Mouse (Mus musculus) hindbrain, embryonic 14.5 days (tissue): Measurements from ENCODE around the gene S100g. TPM values are rescaled to one million over a fixed set of nuclear protein-coding genes. Genes with fewer than 3 reads are reported as not detected.
A peak's percentile ranks its signal among the peaks of the same experiment; 100 is the strongest.

Experiments used
- ATAC-seq: fragments of 200-750 bp; cut with Nextera tagmentation; 2 replicates; pipeline ENCODE4 v1.8.0; 2017; ENCODE audit warnings: moderate number of reproducible peaks, mild to moderate bottlenecking, moderate TSS enrichment, moderate library complexity; ENCODE audit not compliant: low FRiP score
- DNase-seq: peaks from one replicate; pipeline ENCODE4 v3.0.0-alpha.2; 2015; ENCODE audit warnings: low spot score
- H3K27ac ChIP-seq: fragments of 300-500 bp; sonication (generic); 2 replicates; pipeline ENCODE4 v1.5.1; 2014; ENCODE audit warnings: mild to moderate bottlenecking, moderate library complexity
- H3K27me3 ChIP-seq: fragments of 300-500 bp; sonication (generic); 2 replicates; pipeline ENCODE4 v1.6.1; 2014; ENCODE audit warnings: mild to moderate bottlenecking, low read length, mixed read lengths; ENCODE audit not compliant: control insufficient read depth, insufficient read depth
- H3K36me3 ChIP-seq: fragments of 300-500 bp; sonication (generic); replicated peaks from 2 replicates; pipeline ENCODE4 v1.6.1; 2014; ENCODE audit not compliant: control insufficient read depth, insufficient read depth
- H3K4me1 ChIP-seq: fragments of 300-500 bp; sonication (generic); replicated peaks from 2 replicates; pipeline ENCODE4 v1.6.1; 2014; ENCODE audit warnings: antibody characterized with exemption, low read length, mixed read lengths; ENCODE audit not compliant: control insufficient read depth, insufficient read depth
- H3K4me2 ChIP-seq: fragments of 300-500 bp; sonication (generic); replicated peaks from 2 replicates; pipeline ENCODE4 v1.6.1; 2014; ENCODE audit warnings: mild to moderate bottlenecking, moderate library complexity
- H3K4me3 ChIP-seq: fragments of 300-500 bp; sonication (generic); replicated peaks from 2 replicates; pipeline ENCODE4 v1.5.1; 2014; ENCODE audit warnings: mild to moderate bottlenecking, low read length
- H3K9ac ChIP-seq: fragments of 300-500 bp; sonication (generic); 2 replicates; pipeline ENCODE4 v1.6.1; 2014
- H3K9me3 ChIP-seq: fragments of 300-500 bp; sonication (generic); 2 replicates; pipeline ENCODE4 v1.6.1; 2016; ENCODE audit warnings: low read length; ENCODE audit not compliant: control insufficient read depth
- WGBS: fragments of 180-500 bp; shearing (Covaris S2); extraction: QIAGEN DNeasy Blood & Tissue Kit; methylation state at CpG from one replicate; pipeline ENCODE4 v1.1.7; 2014; 5-methylcytosine and 5-hydroxymethylcytosine counted together
- polyA plus RNA-seq: library from polyadenylated mRNA; unstranded; fragments of >200 nt; fragmentation: Nextera tagmentation; extraction: Ambion mirVana; gene quantifications from 2 replicates; pipeline ENCODE4 v1.2.1, GENCODE M21; 2014

S100g gene
- polyA plus RNA-seq, 1 experiment from 2014 or later = 1.4 TPM

- 85% methylated on average over 1 of the region's 1 CpGs for WGBS
- Histone ChIP-seq H3K9ac (no peak overlapping the region), H3K27me3 (no peaks in the 10 kb centered on the region), H3K4me2 (no peak overlapping the region), H3K9me3 (no peaks in the 10 kb centered on the region), H3K27ac (no peak overlapping the region), H3K4me3 (no peak overlapping the region), H3K36me3 (peaks cover 19% of the 10 kb centered on the region), H3K4me1 (no peaks in the 10 kb centered on the region)
- DNase-seq (no peak), ATAC-seq (no peak)
These were observed 22.4 kb downstream of the S100g start for GRCm38 (mm10) chrX:162942027-162942426.

GRCm38 (mm10) chrX:162931467-162931866 lies 32.9 kb downstream of the S100g start:
- no peak overlapping the region for H3K9ac ChIP-seq
- H3K36me3 ChIP-seq = peaks cover 23% of the 10 kb centered on the region
- no peak overlapping the region for H3K4me2 ChIP-seq
- no peak overlapping the region for H3K27ac ChIP-seq
- WGBS = 100% methylated on average over 2 of the region's 2 CpGs
- H3K27me3 ChIP-seq = no peaks in the 10 kb centered on the region; the same call in 1 of the 2 replicates
- no peaks in the 10 kb centered on the region for H3K4me1 ChIP-seq
- H3K9me3 ChIP-seq = no peaks in the 10 kb centered on the region
- ATAC-seq = no peak
- H3K4me3 ChIP-seq = no peak overlapping the region
- no peak for DNase-seq

GRCm38 (mm10) chrX:162921487-162922125 lies 42.8 kb downstream of the S100g start:
- H3K4me3 ChIP-seq = no peak overlapping the region
- no peaks in the 10 kb centered on the region for H3K4me1 ChIP-seq
- H3K9ac ChIP-seq = no peak overlapping the region
- ATAC-seq = no peak
- H3K4me2 ChIP-seq = no peak overlapping the region
- WGBS = 89% methylated on average over 8 of the region's 8 CpGs
- H3K9me3 ChIP-seq = no peaks in the 10 kb centered on the region
- H3K36me3 ChIP-seq = peaks cover 3% of the 10 kb centered on the region; the same call in 1 of the 2 replicates
- H3K27ac ChIP-seq = no peak overlapping the region
- H3K27me3 ChIP-seq = no peaks in the 10 kb centered on the region; the same call in 1 of the 2 replicates
- no peak for DNase-seq

GRCm38 (mm10) chrX:162915697-162916096 lies 48.7 kb downstream of the S100g start:
- Histone ChIP-seq H3K9ac (no peak overlapping the region), H3K4me2 (no peak overlapping the region), H3K4me3 (no peak overlapping the region), H3K9me3 (no peaks in the 10 kb centered on the region), H3K27ac (no peak overlapping the region), H3K36me3 (peaks cover 20% of the 10 kb centered on the region; the same call in 1 of the 2 replicates), H3K4me1 (no peaks in the 10 kb centered on the region), H3K27me3 (no peaks in the 10 kb centered on the region)
- DNase-seq (peak; percentile 72), ATAC-seq (no peak)
- WGBS = 35% methylated on average over 5 of the region's 5 CpGs

GRCm38 (mm10) chrX:162913651-162914050 lies 50.7 kb downstream of the S100g start:
- Histone ChIP-seq H3K4me2 (no peak overlapping the region), H3K27ac (no peak overlapping the region), H3K4me1 (no peaks in the 10 kb centered on the region), H3K9me3 (no peaks in the 10 kb centered on the region), H3K27me3 (no peaks in the 10 kb centered on the region), H3K4me3 (no peak overlapping the region), H3K36me3 (peaks cover 20% of the 10 kb centered on the region; the same call in 1 of the 2 replicates), H3K9ac (no peak overlapping the region)
- 94% methylated on average over 3 of the region's 3 CpGs for WGBS
- ATAC-seq (no peak), DNase-seq (no peak)

Other genes with a start within 250 kb of the S100g start
- gene Rbbp7, start 204.2 kb downstream of the S100g start, polyA plus RNA-seq = 230 and 235 TPM in 2 replicates
- gene Txlng, start 135.1 kb downstream of the S100g start, polyA plus RNA-seq = 12.6 and 13.0 TPM in 2 replicates
- gene Syap1, start 76.2 kb downstream of the S100g start, polyA plus RNA-seq = 36.0 and 39.1 TPM in 2 replicates
- gene Ctps2, start 63.4 kb downstream of the S100g start, polyA plus RNA-seq = 97.1 and 107 TPM in 2 replicates